Mouse (Mus musculus): Measurements from ENCODE around the gene Vmn1r30.

Gene Vmn1r30

GRCm38 (mm10) chr6:58443285-58443684, at the start of gene Vmn1r30:
Gene Vmn1r30, minus strand, starts transcription at chr6:58443385.
- DNase-seq (ENCODE audit: low read depth) = no peak

GRCm38 (mm10) chr6:58475230-58475629, 32.0 kb upstream of the Vmn1r30 start, which contains the start of gene Vmn1r31:
Gene Vmn1r31, minus strand, starts transcription at chr6:58475330.
- no peak for DNase-seq (ENCODE audit: low read depth)

Measured in induced T-regulatory cell, adult 2 months (primary cell).